Mouse (Mus musculus): ENCODE data around the gene Slc5a10. TPM values are rescaled to one million over a fixed set of nuclear protein-coding genes. Genes with fewer than 3 reads are reported as not detected.
A peak's percentile ranks its signal among the peaks of the same experiment; 100 is the strongest.

Slc5a10 gene
- polyA plus RNA-seq, 1 experiment from 2014 or later: not detected

DNA sequence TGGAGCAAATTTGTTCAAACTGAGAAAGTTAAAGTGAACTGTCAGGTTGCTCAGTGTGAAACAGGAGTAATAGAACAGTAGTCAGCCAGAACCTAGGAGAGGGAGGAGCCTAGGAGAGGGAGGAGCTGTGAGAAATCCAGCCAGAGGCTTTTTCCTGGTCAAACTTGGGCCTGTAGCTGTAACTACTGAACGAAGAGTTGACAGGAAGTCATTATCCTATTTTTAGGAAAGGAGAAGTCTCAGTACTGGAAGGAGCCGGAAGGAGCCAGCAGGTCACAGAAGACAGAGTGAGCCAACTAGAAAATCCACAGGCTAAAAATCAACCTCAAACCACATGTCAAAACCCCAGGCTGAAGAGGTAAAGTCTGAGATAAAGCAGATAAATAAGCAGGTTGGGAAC is 7.4 kb upstream of the Slc5a10 start:
- Histone ChIP-seq H3K27me3 (no peaks in the 10 kb centered on the region), H3K36me3 (peaks cover 50% of the 10 kb centered on the region), H3K4me1 (0 out of 2 replicates have a peak, but pooled peaks cover 2% of the 10 kb centered on the region), H3K9me3 (no peaks in the 10 kb centered on the region), H3K4me2 (no peak overlapping the region), H3K9ac (no peak overlapping the region), H3K27ac (no peak overlapping the region), H3K4me3 (no peak overlapping the region)
- WGBS: 59% methylated on average over 2 of the region's 2 CpGs
- ATAC-seq (ENCODE audit: insufficient number of reproducible peaks, low FRiP score, low TSS enrichment, low read depth): no peak

DNA sequence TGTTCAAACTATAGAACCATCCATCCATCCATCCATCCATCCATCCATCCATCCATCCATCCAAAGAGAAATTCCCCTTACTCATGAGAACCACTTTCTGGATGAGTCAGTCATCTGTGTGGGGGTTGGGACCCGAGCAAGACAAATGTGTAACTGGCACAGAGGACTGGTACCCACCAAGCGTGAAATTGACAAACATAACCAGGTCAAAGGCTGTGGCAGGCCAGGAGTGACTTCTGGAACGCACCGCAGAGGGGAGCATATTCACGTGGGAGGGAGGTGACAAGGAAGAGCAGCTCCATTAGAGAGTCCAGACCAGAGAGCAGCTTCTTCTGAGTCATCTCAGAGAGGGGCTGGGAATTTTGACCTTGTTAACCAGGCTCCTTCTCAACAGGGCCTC is 1.5 kb upstream of the Slc5a10 start:
- Histone ChIP-seq H3K27ac (no peak overlapping the region), H3K4me2 (no peak overlapping the region), H3K27me3 (no peaks in the 10 kb centered on the region), H3K9ac (no peak overlapping the region), H3K9me3 (no peaks in the 10 kb centered on the region), H3K4me1 (no peaks in the 10 kb centered on the region), H3K36me3 (peaks cover 5% of the 10 kb centered on the region; the same call in 1 of the 2 replicates), H3K4me3 (no peak overlapping the region)
- no peak for ATAC-seq (ENCODE audit: insufficient number of reproducible peaks, low FRiP score, low TSS enrichment, low read depth)
- WGBS: 82% methylated on average over 5 of the region's 5 CpGs

DNA sequence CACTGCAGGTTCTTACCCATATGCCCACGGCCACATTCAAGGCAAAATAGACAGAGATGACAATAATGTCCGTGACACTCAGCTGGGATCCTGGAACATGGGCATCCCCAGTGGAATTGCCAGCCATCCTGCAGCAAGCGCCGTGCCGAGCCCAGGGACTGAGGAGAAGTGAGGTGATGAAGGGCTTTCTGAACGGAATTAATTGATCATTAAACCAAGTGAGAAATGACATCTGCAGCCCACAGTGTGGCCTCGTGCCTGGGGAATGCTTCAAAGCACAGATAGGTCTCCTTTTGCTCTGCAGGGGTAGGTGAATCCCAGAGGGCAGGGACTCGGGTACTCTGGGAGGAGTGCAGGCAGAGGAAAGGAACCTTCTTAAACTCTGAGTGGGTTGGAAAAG is 800 bp downstream of the Slc5a10 start:
- H3K4me2 ChIP-seq: no peak overlapping the region
- H3K36me3 ChIP-seq: no peaks in the 10 kb centered on the region
- H3K9ac ChIP-seq: no peak overlapping the region
- H3K4me1 ChIP-seq: no peaks in the 10 kb centered on the region
- no peak overlapping the region for H3K4me3 ChIP-seq
- H3K27ac ChIP-seq: no peak overlapping the region
- 73% methylated on average over 8 of the region's 8 CpGs for WGBS
- no peaks in the 10 kb centered on the region for H3K9me3 ChIP-seq
- no peaks in the 10 kb centered on the region for H3K27me3 ChIP-seq
- ATAC-seq (ENCODE audit: insufficient number of reproducible peaks, low FRiP score, low TSS enrichment, low read depth): no peak

DNA sequence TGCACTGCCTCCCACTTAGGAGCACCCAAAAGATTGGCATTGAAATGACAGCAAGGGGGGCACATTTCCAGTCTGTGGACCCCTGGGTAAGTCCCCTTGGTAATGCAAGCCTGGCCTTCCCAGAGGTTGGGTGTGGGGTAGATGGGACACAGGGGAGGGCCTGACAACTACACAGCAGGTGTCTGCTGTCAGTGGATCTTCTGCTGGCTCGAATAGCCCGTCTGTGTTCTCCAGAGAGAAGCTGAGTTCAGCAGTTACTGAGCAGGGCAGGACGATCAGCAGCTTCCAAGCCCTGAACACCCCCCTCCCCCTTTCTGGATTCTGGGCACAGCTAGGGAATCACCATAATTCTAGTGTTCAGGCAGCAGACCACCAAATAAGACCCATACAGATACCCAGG is 1.2 kb downstream of the Slc5a10 start:
- no peak overlapping the region for H3K4me3 ChIP-seq
- no peak for ATAC-seq (ENCODE audit: insufficient number of reproducible peaks, low FRiP score, low TSS enrichment, low read depth)
- WGBS: 56% methylated on average over 3 of the region's 3 CpGs
- no peak overlapping the region for H3K4me2 ChIP-seq
- H3K9me3 ChIP-seq: no peaks in the 10 kb centered on the region
- no peak overlapping the region for H3K27ac ChIP-seq
- no peaks in the 10 kb centered on the region for H3K4me1 ChIP-seq
- no peaks in the 10 kb centered on the region for H3K36me3 ChIP-seq
- H3K27me3 ChIP-seq: no peaks in the 10 kb centered on the region
- H3K9ac ChIP-seq: no peak overlapping the region

DNA sequence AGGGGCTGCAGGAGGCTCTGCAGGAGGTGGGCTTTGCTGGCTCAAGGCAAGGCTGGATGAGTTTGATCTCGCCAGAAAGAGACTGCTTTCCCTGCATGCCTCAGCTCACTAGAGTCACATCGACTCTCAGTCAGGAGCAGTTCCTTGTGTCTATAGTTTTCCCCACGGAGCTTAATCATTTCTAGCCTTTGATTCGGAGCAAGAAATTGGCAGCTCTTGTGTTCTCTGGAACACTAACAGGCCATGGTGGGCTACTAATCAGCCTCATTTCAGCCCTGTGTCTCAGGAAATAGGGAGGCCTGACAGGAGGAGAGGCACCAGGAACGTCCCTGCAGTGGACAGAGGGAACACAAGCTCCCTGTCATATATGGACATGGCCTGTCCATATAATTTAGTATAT is 2.6 kb downstream of the Slc5a10 start:
- Histone ChIP-seq H3K9me3 (no peaks in the 10 kb centered on the region), H3K4me1 (0 out of 2 replicates have a peak, but pooled peaks cover 2% of the 10 kb centered on the region)
- 64% methylated on average over 5 of the region's 5 CpGs for WGBS

DNA sequence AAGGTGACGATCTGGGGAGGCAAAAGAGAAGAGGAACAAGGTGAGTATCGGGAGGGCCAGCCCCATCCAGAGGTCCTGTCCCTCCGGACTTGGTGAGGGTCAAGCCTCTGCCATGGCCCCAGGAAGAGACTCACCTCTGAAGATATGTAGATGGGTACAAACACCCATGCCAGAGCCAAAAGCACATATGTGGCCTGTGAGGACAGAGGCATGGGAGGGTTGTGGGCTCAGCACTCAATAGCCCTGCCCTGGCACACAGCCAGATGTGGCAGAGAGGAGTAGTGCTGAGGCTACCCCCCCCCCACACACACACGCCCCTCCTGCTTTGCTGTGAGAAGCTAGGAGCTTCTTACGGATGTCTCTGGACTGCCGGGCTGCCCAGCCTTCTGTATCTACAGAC is 5.5 kb downstream of the Slc5a10 start:
- 66% methylated on average over 6 of the region's 6 CpGs for whole genome bisulfite sequencing
- H3K9me3 ChIP-seq: no peaks in the 10 kb centered on the region
- no peak overlapping the region for H3K4me2 ChIP-seq
- no peak overlapping the region for H3K9ac ChIP-seq
- H3K4me1 ChIP-seq: 0 out of 2 replicates have a peak, but pooled peaks cover 2% of the 10 kb centered on the region
- H3K27ac ChIP-seq: no peak overlapping the region
- H3K4me3 ChIP-seq: no peak overlapping the region
- H3K27me3 ChIP-seq: no peaks in the 10 kb centered on the region
- H3K36me3 ChIP-seq: no peaks in the 10 kb centered on the region
- no peak for ATAC-seq (ENCODE audit: insufficient number of reproducible peaks, low FRiP score, low TSS enrichment, low read depth)

More for the DNA sequence above, 2.6 kb downstream of the Slc5a10 start:
- Histone ChIP-seq H3K36me3 (no peaks in the 10 kb centered on the region), H3K27ac (no peak overlapping the region), H3K4me3 (no peak overlapping the region), H3K9ac (no peak overlapping the region), H3K4me2 (no peak overlapping the region), H3K27me3 (no peaks in the 10 kb centered on the region)
- ATAC-seq (ENCODE audit: insufficient number of reproducible peaks, low FRiP score, low TSS enrichment, low read depth): no peak

DNA sequence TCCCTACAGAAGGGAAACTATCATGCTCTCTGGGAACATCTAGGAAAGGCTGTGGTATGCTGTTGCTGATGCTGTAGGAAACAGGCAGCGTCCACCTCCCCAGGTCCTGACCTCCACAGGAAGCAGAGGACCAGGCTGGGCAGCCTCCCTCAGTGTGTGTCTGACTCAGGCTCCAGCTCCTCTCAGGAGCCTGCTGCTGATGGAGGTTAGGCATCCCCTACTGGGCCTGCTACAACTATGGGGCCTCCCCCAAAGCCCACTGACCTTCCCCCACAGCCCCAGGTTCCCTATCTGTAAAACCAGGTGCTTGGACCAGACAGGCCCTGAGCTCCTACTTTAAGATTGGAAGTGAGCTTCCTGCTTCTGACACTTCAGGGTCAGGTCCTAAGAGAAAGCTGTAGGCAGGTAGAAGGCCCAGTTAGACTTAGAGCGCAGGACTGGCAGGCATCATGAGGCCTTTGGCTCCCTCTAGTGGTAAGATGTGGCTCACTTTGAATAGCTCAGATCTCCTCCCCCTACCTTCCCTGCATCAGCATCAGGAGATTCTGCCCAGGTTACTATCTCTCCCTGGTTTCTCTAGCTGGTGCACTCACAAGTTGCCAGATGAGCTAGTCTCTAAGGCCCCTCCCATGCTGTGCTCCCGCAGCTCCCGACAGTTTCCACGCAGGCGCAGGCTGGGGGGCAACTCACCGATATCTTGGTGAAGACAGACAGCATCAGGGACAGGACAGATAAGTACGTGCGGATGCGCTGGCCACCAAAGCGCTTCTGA is 6.1 kb downstream of the Slc5a10 start:
- 41% methylated on average over 11 of the region's 11 CpGs for WGBS
- no peak overlapping the region for H3K9ac ChIP-seq

DNA sequence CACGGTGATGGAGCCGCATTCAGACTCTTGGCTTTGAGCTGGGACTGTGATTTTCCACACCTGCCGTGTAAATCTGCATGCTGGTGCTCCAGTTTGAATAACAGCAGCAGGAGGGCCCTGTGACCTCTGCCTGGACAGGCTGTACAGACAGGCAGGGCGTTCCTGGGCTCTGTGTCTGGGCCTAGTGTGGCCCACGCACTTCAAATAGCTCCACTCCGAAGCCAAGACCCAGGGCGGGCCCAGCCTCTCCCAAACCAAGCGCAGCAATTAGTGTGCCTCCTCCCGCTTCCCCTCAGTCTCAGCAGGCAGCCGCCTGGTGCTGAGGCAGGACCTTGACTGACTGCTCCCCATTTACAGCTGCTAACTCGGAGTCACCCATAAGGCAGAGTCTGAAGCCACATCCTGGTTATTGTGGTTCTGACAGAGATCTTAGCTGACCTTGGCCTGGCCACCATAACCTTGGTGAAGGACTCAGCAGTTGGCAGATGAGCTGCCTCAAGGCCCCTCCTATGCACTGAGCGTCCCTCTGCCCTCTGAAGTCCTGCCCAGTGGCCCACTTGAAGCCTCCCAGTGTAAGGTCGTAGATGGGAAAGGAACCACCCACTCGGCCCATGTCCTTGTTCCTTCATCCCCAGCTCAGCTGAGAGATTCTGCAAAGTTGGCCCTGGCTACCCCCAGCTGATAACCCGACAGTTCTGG is 7.3 kb downstream of the Slc5a10 start:
- Histone ChIP-seq H3K27ac (no peak overlapping the region), H3K4me1 (peaks cover 11% of the 10 kb centered on the region), H3K27me3 (no peaks in the 10 kb centered on the region), H3K36me3 (no peaks in the 10 kb centered on the region), H3K4me2 (no peak overlapping the region), H3K4me3 (no peak overlapping the region), H3K9ac (no peak overlapping the region), H3K9me3 (no peaks in the 10 kb centered on the region)
- ATAC-seq (ENCODE audit: insufficient number of reproducible peaks, low FRiP score, low TSS enrichment, low read depth): no peak
- 51% methylated on average over 15 of the region's 15 CpGs for WGBS

More for the DNA sequence above, 6.1 kb downstream of the Slc5a10 start:
- no peaks in the 10 kb centered on the region for H3K9me3 ChIP-seq
- no peak overlapping the region for H3K4me3 ChIP-seq
- H3K4me2 ChIP-seq: no peak overlapping the region
- 0 out of 2 replicates have a peak, but pooled peaks cover 2% of the 10 kb centered on the region for H3K4me1 ChIP-seq
- H3K27ac ChIP-seq: no peak overlapping the region
- H3K27me3 ChIP-seq: no peaks in the 10 kb centered on the region
- peak; percentile 28; the same call in 1 of the 2 replicates for ATAC-seq (ENCODE audit: insufficient number of reproducible peaks, low FRiP score, low TSS enrichment, low read depth)
- H3K36me3 ChIP-seq: no peaks in the 10 kb centered on the region

DNA sequence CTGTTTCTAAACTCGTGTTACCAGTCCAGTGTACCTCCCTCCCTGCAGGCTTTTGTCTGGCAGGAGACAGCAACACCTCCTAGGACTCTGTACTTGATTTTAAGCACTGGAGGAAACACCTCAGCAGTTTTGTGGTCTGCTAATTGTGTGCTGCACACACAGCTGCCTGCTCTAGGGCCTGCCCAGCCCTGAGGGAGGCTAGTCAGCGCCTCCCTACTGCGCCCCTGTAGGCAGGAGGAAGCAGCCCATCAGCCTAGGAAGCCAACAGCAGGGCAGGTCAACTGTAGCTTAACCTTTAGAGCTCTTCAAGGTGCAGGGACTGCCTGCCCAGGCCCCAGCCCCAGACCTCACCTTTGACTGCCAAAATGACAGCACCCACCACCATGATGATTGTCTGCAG is 11.7 kb downstream of the Slc5a10 start:
- no peaks in the 10 kb centered on the region for H3K27me3 ChIP-seq
- H3K4me3 ChIP-seq: no peak overlapping the region
- no peak overlapping the region for H3K27ac ChIP-seq
- ATAC-seq (ENCODE audit: insufficient number of reproducible peaks, low FRiP score, low TSS enrichment, low read depth): no peak
- peaks cover 12% of the 10 kb centered on the region for H3K4me1 ChIP-seq
- H3K9me3 ChIP-seq: no peaks in the 10 kb centered on the region
- WGBS: 42% methylated on average over 3 of the region's 3 CpGs
- H3K9ac ChIP-seq: no peak overlapping the region
- no peaks in the 10 kb centered on the region for H3K36me3 ChIP-seq
- H3K4me2 ChIP-seq: no peak overlapping the region

DNA sequence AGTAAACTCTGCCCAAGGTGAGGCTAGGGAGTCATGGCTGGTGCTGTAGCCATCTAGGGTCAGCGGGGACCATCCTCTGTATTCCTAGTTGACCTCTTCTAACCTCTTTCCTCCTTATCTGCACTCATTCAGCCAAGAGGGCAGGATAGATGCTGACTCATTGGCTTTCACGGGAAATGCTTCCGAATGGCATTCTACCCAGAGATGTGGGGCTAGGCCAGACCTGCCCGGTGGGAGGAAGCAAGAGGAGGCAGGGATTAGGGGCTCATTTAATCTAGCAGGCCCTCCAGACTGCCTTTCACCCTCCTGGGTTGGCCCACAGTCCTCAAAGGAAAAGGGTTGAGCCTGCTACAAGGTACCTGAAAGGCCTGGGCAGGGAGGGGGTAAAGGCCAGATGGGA is 14.4 kb downstream of the Slc5a10 start:
- Histone ChIP-seq H3K9ac (no peak overlapping the region), H3K27ac (no peak overlapping the region), H3K4me3 (no peak overlapping the region), H3K9me3 (no peaks in the 10 kb centered on the region), H3K36me3 (no peaks in the 10 kb centered on the region), H3K27me3 (no peaks in the 10 kb centered on the region), H3K4me2 (no peak overlapping the region), H3K4me1 (peaks cover 10% of the 10 kb centered on the region)
- ATAC-seq (ENCODE audit: insufficient number of reproducible peaks, low FRiP score, low TSS enrichment, low read depth): no peak
- 68% methylated on average over 4 of the region's 4 CpGs for WGBS

DNA sequence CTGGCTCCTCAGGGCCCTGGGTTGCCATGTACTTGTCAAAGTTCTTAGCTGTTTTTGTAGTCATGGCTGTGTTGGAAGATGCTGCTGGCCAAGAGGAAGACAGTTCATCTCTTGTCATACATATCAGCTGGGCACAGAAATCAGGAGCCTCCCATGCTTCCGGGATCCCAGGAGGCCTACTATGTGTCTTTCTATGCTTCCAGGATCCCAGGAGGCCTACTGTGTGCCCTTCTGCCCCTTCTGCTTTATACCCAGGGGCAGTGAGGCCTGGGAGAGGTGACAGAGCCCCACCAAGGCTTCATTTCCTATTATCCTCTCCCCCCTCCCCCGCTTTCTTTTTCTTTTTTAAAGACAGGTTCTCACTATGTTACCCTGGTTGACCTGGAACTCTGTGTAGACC is 15.0 kb downstream of the Slc5a10 start:
- H3K9ac ChIP-seq: no peak overlapping the region
- ATAC-seq (ENCODE audit: insufficient number of reproducible peaks, low FRiP score, low TSS enrichment, low read depth): no peak
- no peak overlapping the region for H3K4me3 ChIP-seq
- H3K9me3 ChIP-seq: no peaks in the 10 kb centered on the region
- no peaks in the 10 kb centered on the region for H3K27me3 ChIP-seq
- H3K4me2 ChIP-seq: no peak overlapping the region
- 95% methylated on average over 2 of the region's 2 CpGs for WGBS
- H3K27ac ChIP-seq: no peak overlapping the region
- H3K4me1 ChIP-seq: peaks cover 10% of the 10 kb centered on the region
- H3K36me3 ChIP-seq: no peaks in the 10 kb centered on the region

DNA sequence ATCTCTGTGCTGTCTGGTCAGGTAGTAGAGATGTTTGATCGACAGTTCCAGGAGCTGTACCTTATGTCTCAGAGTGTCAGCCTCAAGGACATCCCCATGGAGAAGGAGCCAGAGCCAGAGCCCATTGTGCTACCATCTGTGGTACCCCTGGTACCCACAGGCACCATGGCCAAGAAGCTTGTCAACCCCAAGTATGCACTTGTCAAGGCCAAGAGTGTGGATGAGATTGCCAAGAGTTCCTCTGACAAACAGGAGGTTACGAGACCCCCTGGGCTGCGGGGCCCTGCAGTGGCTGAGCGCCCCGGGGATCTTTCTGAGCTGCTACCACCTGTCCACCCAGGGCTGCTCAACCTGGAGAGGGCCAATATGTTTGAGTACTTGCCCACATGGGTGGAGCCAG is 18.1 kb downstream of the Slc5a10 start:
- no peak overlapping the region for H3K27ac ChIP-seq
- ATAC-seq (ENCODE audit: insufficient number of reproducible peaks, low FRiP score, low TSS enrichment, low read depth): no peak
- H3K4me2 ChIP-seq: no peak overlapping the region
- H3K27me3 ChIP-seq: no peaks in the 10 kb centered on the region
- H3K9ac ChIP-seq: no peak overlapping the region
- no peaks in the 10 kb centered on the region for H3K36me3 ChIP-seq
- H3K4me1 ChIP-seq: no peaks in the 10 kb centered on the region
- H3K4me3 ChIP-seq: no peak overlapping the region
- H3K9me3 ChIP-seq: no peaks in the 10 kb centered on the region
- 91% methylated on average over 5 of the region's 5 CpGs for WGBS
